Mouse (Mus musculus): ENCODE results near the gene Cep170b. TPM values are rescaled to one million over a fixed set of nuclear protein-coding genes. Genes with fewer than 3 reads are reported as not detected.

Gene Cep170b
- polyA plus RNA-seq, 1 experiment from 2014 or later = 5.0 TPM

Small RNA genes within 50 kb of the gene (microRNA-seq; reads per million reads assigned to microRNA genes)
- not detected for gene Mir6940

Other genes with a start within 250 kb of the Cep170b start
- not detected in 2 replicates for gene A530016L24Rik, start 231.0 kb upstream of the Cep170b start, polyA plus RNA-seq (2016; fragmentation: Nextera tagmentation; extraction: Ambion mirVana)
- gene Tmem179, start 203.7 kb upstream of the Cep170b start, polyA plus RNA-seq (2016; fragmentation: Nextera tagmentation; extraction: Ambion mirVana) = 0.31 and 0.38 TPM in 2 replicates
- 2.2 and 2.7 TPM in 2 replicates for gene Inf2, start 131.7 kb upstream of the Cep170b start, polyA plus RNA-seq (2016; fragmentation: Nextera tagmentation; extraction: Ambion mirVana)
- 5.2 and 5.6 TPM in 2 replicates for gene Adssl1, start 100.4 kb upstream of the Cep170b start, polyA plus RNA-seq (2016; fragmentation: Nextera tagmentation; extraction: Ambion mirVana)
- gene Siva1, start 75.8 kb upstream of the Cep170b start, polyA plus RNA-seq (2016; fragmentation: Nextera tagmentation; extraction: Ambion mirVana) = 126 and 137 TPM in 2 replicates
- 76.6 and 81.8 TPM in 2 replicates for gene Akt1, start 45.6 kb upstream of the Cep170b start, polyA plus RNA-seq (2016; fragmentation: Nextera tagmentation; extraction: Ambion mirVana)
- 1.0 and 1.2 TPM in 2 replicates for gene Zbtb42, start 41.6 kb upstream of the Cep170b start, polyA plus RNA-seq (2016; fragmentation: Nextera tagmentation; extraction: Ambion mirVana)
- 7.9 and 8.0 TPM in 2 replicates for gene Pld4, start 40.2 kb downstream of the Cep170b start, polyA plus RNA-seq (2016; fragmentation: Nextera tagmentation; extraction: Ambion mirVana)
- 0.13 and 0.23 TPM in 2 replicates for gene Ahnak2, start 82.2 kb downstream of the Cep170b start, polyA plus RNA-seq (2016; fragmentation: Nextera tagmentation; extraction: Ambion mirVana)
- 1.1 and 1.2 TPM in 2 replicates for gene Clba1, start 88.5 kb downstream of the Cep170b start, polyA plus RNA-seq (2016; fragmentation: Nextera tagmentation; extraction: Ambion mirVana)
- gene Cdca4, start 109.0 kb downstream of the Cep170b start, polyA plus RNA-seq (2016; fragmentation: Nextera tagmentation; extraction: Ambion mirVana) = 82.0 and 86.0 TPM in 2 replicates
- gene Gpr132, start 147.8 kb downstream of the Cep170b start, polyA plus RNA-seq (2016; fragmentation: Nextera tagmentation; extraction: Ambion mirVana) = 0.32 and 0.61 TPM in 2 replicates
- gene Jag2, start 209.3 kb downstream of the Cep170b start, polyA plus RNA-seq (2016; fragmentation: Nextera tagmentation; extraction: Ambion mirVana) = 0.57 and 0.64 TPM in 2 replicates
- 21.4 and 21.7 TPM in 2 replicates for gene Nudt14, start 221.7 kb downstream of the Cep170b start, polyA plus RNA-seq (2016; fragmentation: Nextera tagmentation; extraction: Ambion mirVana)